Comparison of ENCODE assay signal across 22 mouse cellular contexts in genomic region chr10:99926327-99926954, GRCm38 (mm10).
DNase-seq lines count a peak whose midpoint lies in the region; ATAC-seq and TF ChIP-seq lines count a peak whose summit lies in the region.
"Had no signal": no experiment of that assay in that cellular context is flagged by ENCODE, and none has a peak within 500 bp of the region (broad histone marks: within the 10 kb centered on the region; RNA-seq: fewer than 3 reads in every experiment).

No protein-coding gene starts in this region.

- H3K36me3 ChIP-seq in heart, embryonic 14.5 days (ENCODE audit: control insufficient read depth, insufficient read depth, low read length) = no peaks in the 10 kb centered on the region
- H3K36me3 ChIP-seq in liver, embryonic 16.5 days (ENCODE audit: control insufficient read depth, insufficient read depth) = no peaks in the 10 kb centered on the region
- no peaks in the 10 kb centered on the region for H3K36me3 ChIP-seq in heart, postnatal 0 days (replicated peaks; ENCODE audit: control insufficient read depth, insufficient read depth, low read length)
- H3K36me3 ChIP-seq in forebrain, embryonic 15.5 days = no peaks in the 10 kb centered on the region
- H3K36me3 ChIP-seq: forebrain, embryonic 12.5 days; hindbrain, embryonic 15.5 days; liver, embryonic 15.5 days; midbrain, embryonic 15.5 days had no signal

- 34% methylated on average over 8 of the region's 8 CpGs for WGBS in heart, embryonic 14.5 days
- WGBS in liver, embryonic 16.5 days (ENCODE audit: insufficient replicate concordance) = 32% methylated on average over 8 of the region's 8 CpGs
- WGBS in heart, postnatal 0 days = 28% methylated on average over 8 of the region's 8 CpGs
- WGBS in forebrain, embryonic 15.5 days = 84% methylated on average over 8 of the region's 8 CpGs

- TF ChIP-seq CTCF in heart, postnatal 0 days (IDR thresholded peaks at IDR 0.05; ENCODE audit: low read depth) = no peak

- TF ChIP-seq EP300 in heart, postnatal 0 days (IDR thresholded peaks at IDR 0.05; ENCODE audit: low read depth) = no peak

- no peak overlapping the region for H3K27ac ChIP-seq in heart, embryonic 14.5 days (replicated peaks in 1 of 2; ENCODE audit: control insufficient read depth in 1 of 2, insufficient read depth in 1 of 2, low read depth in 2 of 2, low read length in 2 of 2)
- no peak overlapping the region for H3K27ac ChIP-seq in liver, embryonic 16.5 days (ENCODE audit: low read length)
- no peak overlapping the region; the same call in 1 of the 2 replicates for H3K27ac ChIP-seq in heart, postnatal 0 days (ENCODE audit: low read depth)
- no peak overlapping the region for H3K27ac ChIP-seq in forebrain, embryonic 15.5 days (replicated peaks)
- H3K27ac ChIP-seq: forebrain, embryonic 12.5 days; hindbrain, embryonic 15.5 days; left cerebral cortex, adult 2 months; liver, embryonic 15.5 days; midbrain, embryonic 15.5 days had no signal

- no peak overlapping the region for H3K9ac ChIP-seq in heart, embryonic 14.5 days (ENCODE audit: low read length)
- H3K9ac ChIP-seq in liver, embryonic 16.5 days (ENCODE audit: low read depth, low read length) = no peak overlapping the region
- no peak overlapping the region for H3K9ac ChIP-seq in heart, postnatal 0 days (replicated peaks; ENCODE audit: low read depth, low read length)
- H3K9ac ChIP-seq in forebrain, embryonic 15.5 days (replicated peaks) = no peak overlapping the region
- H3K9ac ChIP-seq: forebrain, embryonic 12.5 days; hindbrain, embryonic 15.5 days; liver, embryonic 15.5 days; midbrain, embryonic 15.5 days had no signal

- no peak overlapping the region for H3K4me3 ChIP-seq in heart, embryonic 14.5 days (ENCODE audit: control insufficient read depth in 1 of 2, insufficient read depth in 1 of 2, low read depth in 1 of 2, low read length in 2 of 2)
- H3K4me3 ChIP-seq in liver, embryonic 16.5 days (ENCODE audit: low read depth, low read length) = no peak overlapping the region
- no peak overlapping the region for H3K4me3 ChIP-seq in heart, postnatal 0 days (ENCODE audit: low read depth, low read length)
- no peak overlapping the region for H3K4me3 ChIP-seq in forebrain, embryonic 15.5 days
- H3K4me3 ChIP-seq: forebrain, embryonic 12.5 days; hindbrain, embryonic 15.5 days; left cerebral cortex, adult 2 months; liver, embryonic 15.5 days; midbrain, embryonic 15.5 days; myocyte had no signal

- no peak for DNase-seq in heart, postnatal 14 days
- DNase-seq in liver = no peak
- DNase-seq in heart, postnatal 0 days (ENCODE audit: low spot score) = no peak
- no peak for DNase-seq in adrenal gland, adult 8-10 months
- DNase-seq: adrenal gland, postnatal 10 days; cerebellum, postnatal 25 days; gastrocnemius, postnatal 10 days; kidney, adult 11 months; kidney, postnatal 36 days; layer of hippocampus, adult 9-11 months; lung, postnatal 14 days; thymus, postnatal 14 days had no signal

- no peaks in the 10 kb centered on the region for H3K9me3 ChIP-seq in heart, embryonic 14.5 days (ENCODE audit: control insufficient read depth, low read length)
- no peaks in the 10 kb centered on the region for H3K9me3 ChIP-seq in liver, embryonic 16.5 days (replicated peaks; ENCODE audit: control insufficient read depth, low read length)
- H3K9me3 ChIP-seq in heart, postnatal 0 days (replicated peaks; ENCODE audit: control insufficient read depth, low read length) = no peaks in the 10 kb centered on the region
- no peaks in the 10 kb centered on the region for H3K9me3 ChIP-seq in forebrain, embryonic 15.5 days
- H3K9me3 ChIP-seq: forebrain, embryonic 12.5 days; hindbrain, embryonic 15.5 days; liver, embryonic 15.5 days; midbrain, embryonic 15.5 days had no signal

- ATAC-seq in heart, embryonic 14.5 days (ENCODE audit: insufficient number of reproducible peaks, insufficient read depth, low FRiP score, low read depth) = no peak
- ATAC-seq in liver, embryonic 16.5 days (ENCODE audit: low read depth) = 0 out of 2 replicates have a peak, but pooled peaks have one; percentile 24
- ATAC-seq in heart, postnatal 0 days (ENCODE audit: insufficient read depth, low read depth) = peak; percentile 17; the same call in 1 of the 2 replicates
- ATAC-seq in forebrain, embryonic 15.5 days (replicated peaks) = no peak
- ATAC-seq: midbrain, embryonic 15.5 days; Patski had no signal

- peaks cover 0 to 5% of the 10 kb centered on the region in 2 experiments; a peak in 1 of 4 replicates for H3K4me1 ChIP-seq in heart, embryonic 14.5 days (ENCODE audit: control insufficient read depth in 2 of 2, insufficient read depth in 2 of 2, low read length in 2 of 2)
- H3K4me1 ChIP-seq in liver, embryonic 16.5 days (ENCODE audit: control insufficient read depth, low read depth, low read length) = no peaks in the 10 kb centered on the region
- no peaks in the 10 kb centered on the region for H3K4me1 ChIP-seq in heart, postnatal 0 days (ENCODE audit: control insufficient read depth, insufficient read depth)
- no peaks in the 10 kb centered on the region for H3K4me1 ChIP-seq in forebrain, embryonic 15.5 days
- H3K4me1 ChIP-seq: forebrain, embryonic 12.5 days; hindbrain, embryonic 15.5 days; midbrain, embryonic 15.5 days had no signal

- no peaks in the 10 kb centered on the region for H3K27me3 ChIP-seq in heart, embryonic 14.5 days (ENCODE audit: control insufficient read depth, insufficient read depth, low read length)
- H3K27me3 ChIP-seq in liver, embryonic 16.5 days (ENCODE audit: control insufficient read depth, insufficient read depth, low read depth, low read length) = no peaks in the 10 kb centered on the region
- H3K27me3 ChIP-seq in heart, postnatal 0 days (ENCODE audit: control insufficient read depth, insufficient read depth, low read length) = no peaks in the 10 kb centered on the region
- H3K27me3 ChIP-seq in forebrain, embryonic 15.5 days = no peaks in the 10 kb centered on the region
- H3K27me3 ChIP-seq: forebrain, embryonic 12.5 days; hindbrain, embryonic 15.5 days; liver, embryonic 15.5 days; midbrain, embryonic 15.5 days; Patski had no signal

- 0 out of 2 replicates have a peak overlapping the region, but pooled peaks have one; percentile 13 for H3K4me2 ChIP-seq in heart, embryonic 14.5 days (ENCODE audit: low read length)
- H3K4me2 ChIP-seq in liver, embryonic 16.5 days (ENCODE audit: low read depth, low read length) = no peak overlapping the region
- no peak overlapping the region; the same call in 1 of the 2 replicates for H3K4me2 ChIP-seq in heart, postnatal 0 days (ENCODE audit: low read depth, low read length)
- H3K4me2 ChIP-seq in forebrain, embryonic 15.5 days (replicated peaks) = no peak overlapping the region
- H3K4me2 ChIP-seq: forebrain, embryonic 12.5 days; hindbrain, embryonic 15.5 days; liver, embryonic 15.5 days; midbrain, embryonic 15.5 days had no signal

- intact Hi-C loops in heart, postnatal 14 days (cut with DNase I) = no loop called here

Comparison
In these comparisons a context has a peak if more than half of its experiments do, and no peak if none do; other contexts are left out.
1. ATAC-seq: peak in liver, embryonic 16.5 days (single experiment) and heart, postnatal 0 days (single experiment); none in heart, embryonic 14.5 days (single experiment) and forebrain, embryonic 15.5 days (single experiment).